Mouse (Mus musculus) urinary bladder, adult 18-20 months (tissue): ENCODE results near the gene Gm17019.
"Not testable (repeated sequence)": the region's sequence is repeated elsewhere in the genome, so short reads cannot be mapped to it uniquely, and the experiment has no call there.

Source experiments
- DNase-seq, 2 experiments: peaks; one replicate each; pipeline ENCODE4 v3.0.0; 2022; ENCODE audit warnings: low spot score in 2 of 2, mixed read lengths in 2 of 2

Gm17019 gene

DNA sequence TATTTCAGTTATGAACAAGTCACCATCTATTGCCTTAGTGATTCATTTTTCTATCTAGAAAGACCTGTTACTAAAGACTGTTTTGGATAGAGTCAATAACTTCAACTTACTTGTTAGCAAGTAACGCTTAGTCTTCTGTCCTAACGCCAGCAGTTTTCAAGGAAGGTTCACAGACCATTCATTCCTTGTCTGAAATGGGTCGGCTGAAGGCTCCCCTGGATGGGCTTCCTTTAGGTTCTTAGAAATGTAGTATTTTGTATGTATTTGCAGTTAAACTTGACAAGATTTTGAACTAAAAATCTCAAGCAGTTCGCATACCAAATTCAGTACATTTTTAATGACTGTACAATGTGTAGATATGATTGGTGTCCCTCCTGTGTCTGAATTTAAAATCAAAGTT lies 35.2 kb downstream of the Gm17019 start:
- DNase-seq = not testable (repeated sequence)

GRCm38 (mm10) chr5:14996670-14997249 lies 36.0 kb downstream of the Gm17019 start:
- not testable (repeated sequence) for DNase-seq

- not testable (repeated sequence) for DNase-seq
These were observed 38.7 kb downstream of the Gm17019 start for GRCm38 (mm10) chr5:14994124-14994523.

- DNase-seq = not testable (repeated sequence)
These were observed 42.2 kb downstream of the Gm17019 start for GRCm38 (mm10) chr5:14990375-14991158.

DNA sequence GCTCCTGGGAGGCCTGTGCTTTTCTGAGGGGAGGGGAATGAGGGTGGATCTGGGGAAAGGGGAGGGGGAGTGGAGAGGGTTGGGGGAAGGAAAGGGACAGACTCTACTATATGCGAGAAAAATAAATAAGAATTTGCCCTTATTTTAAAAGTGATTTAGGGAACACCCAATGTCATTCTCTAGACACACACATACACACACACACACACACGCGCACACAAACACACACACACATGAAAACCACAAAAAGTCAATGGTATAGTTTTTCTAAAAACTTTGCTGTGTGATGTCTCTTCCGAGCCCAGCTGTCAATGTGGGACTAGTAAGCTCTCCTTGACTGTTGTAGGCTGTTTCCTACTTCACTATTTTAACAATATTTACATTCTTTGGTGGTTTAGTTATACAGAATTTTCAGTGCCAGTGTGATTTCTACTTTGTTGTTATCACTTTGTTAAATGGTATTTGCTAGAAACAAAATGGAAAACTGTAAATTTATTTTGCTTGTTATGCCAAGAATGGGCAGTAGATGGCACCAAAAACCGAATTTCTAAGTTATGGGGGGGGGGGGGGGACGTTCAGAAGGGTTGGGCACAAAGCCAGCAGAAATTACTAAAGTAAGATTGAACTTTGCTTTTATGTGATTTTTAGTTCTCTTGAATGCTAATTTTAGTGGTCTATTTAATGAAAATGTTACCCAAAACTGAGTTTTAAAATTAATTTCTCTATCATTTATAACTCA lies 46.0 kb downstream of the Gm17019 start:
- not testable (repeated sequence) for DNase-seq
